Mouse (Mus musculus) CH12.LX (cell line): ENCODE results near the gene Srsf9. TPM values are rescaled to one million over a fixed set of nuclear protein-coding genes. Genes with fewer than 3 reads are reported as not detected.

Experiments
- DNase-seq: peaks from one replicate; pipeline ENCODE4 v3.0.0-alpha.2; 2013; ENCODE audit errors: extremely low read depth
- H3K27ac ChIP-seq: 2 replicates; pipeline ENCODE4 v1.5.1; 2012; ENCODE audit warnings: low read depth, mild to moderate bottlenecking, control low read depth, moderate library complexity; ENCODE audit not compliant: insufficient read depth
- H3K27me3 ChIP-seq: replicated peaks from 2 replicates; pipeline ENCODE3; 2012; ENCODE audit warnings: inconsistent platforms
- H3K36me3 ChIP-seq, 2 experiments: replicated peaks in 1 of 2; 2 replicates each; pipeline versions ENCODE3 to v1.6.1; 2012; ENCODE audit warnings: inconsistent platforms in 1 of 2, low read length in 1 of 2, mild to moderate bottlenecking in 1 of 2, mixed read lengths in 1 of 2, moderate library complexity in 1 of 2; ENCODE audit not compliant: control insufficient read depth in 1 of 2, insufficient read depth in 1 of 2
- H3K4me1 ChIP-seq, 2 experiments: 2 replicates each; pipeline ENCODE4 v1.6.1; 2012; ENCODE audit warnings: inconsistent platforms in 1 of 2, moderate library complexity in 1 of 2; ENCODE audit not compliant: insufficient read depth in 2 of 2, control insufficient read depth in 1 of 2
- H3K4me2 ChIP-seq: 2 replicates; pipeline ENCODE4 v1.6.1; 2012; ENCODE audit warnings: low read depth, mild to moderate bottlenecking, control low read depth; ENCODE audit not compliant: poor library complexity, insufficient read depth, severe bottlenecking
- H3K4me3 ChIP-seq, 3 experiments: fragments of 150-350 bp in 1 of 3; sonication (generic) in 1 of 3; replicated peaks in 1 of 3; 2 replicates each; pipeline versions ENCODE3 to v1.5.1; 2011 to 2012; ENCODE audit warnings: low read depth in 2 of 3, low read length in 2 of 3, mild to moderate bottlenecking in 2 of 3, moderate library complexity in 2 of 3, control low read depth in 1 of 3, improper control_type of control experiment in 1 of 3, inconsistent platforms in 1 of 3, mixed read lengths in 1 of 3; ENCODE audit not compliant: poor library complexity in 1 of 3
- H3K79me2 ChIP-seq: replicated peaks from 2 replicates; pipeline ENCODE4 v1.6.1; 2012; ENCODE audit warnings: mild to moderate bottlenecking, moderate library complexity; ENCODE audit not compliant: control insufficient read depth, poor library complexity, insufficient read depth, severe bottlenecking; ENCODE audit errors: extremely low read depth
- H3K9ac ChIP-seq: 2 replicates; pipeline ENCODE4 v1.6.1; 2012; ENCODE audit warnings: low read depth, mild to moderate bottlenecking, control low read depth, moderate library complexity; ENCODE audit not compliant: insufficient read depth
- H3K9me3 ChIP-seq: replicated peaks from 2 replicates; pipeline ENCODE3; 2012; ENCODE audit warnings: low read length, inconsistent platforms, mixed read lengths
- BHLHE40 ChIP-seq: IDR thresholded peaks from 2 replicates; pipeline ENCODE4 v1.6.1; 2011; ENCODE audit warnings: mild to moderate bottlenecking, low read depth, low read length, improper control_type of control experiment
- CHD1 ChIP-seq: IDR thresholded peaks from 2 replicates; pipeline ENCODE4 v1.6.1; 2012; ENCODE audit warnings: low read depth, low read length, improper control_type of control experiment, inconsistent platforms
- CHD2 ChIP-seq: IDR thresholded peaks from 2 replicates; pipeline ENCODE4 v1.6.1; 2011; ENCODE audit warnings: low read length, improper control_type of control experiment
- CTCF ChIP-seq, 2 experiments: IDR thresholded peaks in 1 of 2; conservative IDR thresholded peaks in 1 of 2; 2 replicates each; pipeline ENCODE4 v1.5.1; 2011 to 2012; ENCODE audit warnings: low read depth in 2 of 2, low read length in 2 of 2, improper control_type of control experiment in 1 of 2, inconsistent platforms in 1 of 2, mild to moderate bottlenecking in 1 of 2, moderate library complexity in 1 of 2
- ETS1 ChIP-seq: conservative IDR thresholded peaks from 2 replicates; pipeline ENCODE4 v1.6.1; 2012; ENCODE audit warnings: low read depth, mild to moderate bottlenecking, inconsistent platforms, low read length, improper control_type of control experiment, moderate library complexity
- GABPA ChIP-seq: IDR thresholded peaks from 2 replicates; pipeline ENCODE4 v1.6.1; 2012; ENCODE audit warnings: low read depth, low read length, improper control_type of control experiment, inconsistent platforms; ENCODE audit not compliant: insufficient replicate concordance
- HCFC1 ChIP-seq: IDR thresholded peaks from 2 replicates; pipeline ENCODE4 v1.6.1; 2012; ENCODE audit warnings: low read depth, mild to moderate bottlenecking, inconsistent platforms, low read length, improper control_type of control experiment
- JUN ChIP-seq: IDR thresholded peaks from 2 replicates; pipeline ENCODE4 v1.6.1; 2011; ENCODE audit warnings: low read depth, mild to moderate bottlenecking, low read length, improper control_type of control experiment, moderate library complexity; ENCODE audit not compliant: insufficient read depth
- MAFK ChIP-seq: IDR thresholded peaks from 2 replicates; pipeline ENCODE4 v1.6.1; 2011; ENCODE audit warnings: low read length, improper control_type of control experiment; ENCODE audit not compliant: insufficient replicate concordance
- MAZ ChIP-seq: IDR thresholded peaks from 2 replicates; pipeline ENCODE4 v1.6.1; 2012; ENCODE audit warnings: low read depth, mild to moderate bottlenecking, inconsistent platforms, low read length, improper control_type of control experiment, moderate library complexity
- MEF2A ChIP-seq: IDR thresholded peaks from 2 replicates; pipeline ENCODE4 v1.6.1; 2014; ENCODE audit warnings: low read depth, mild to moderate bottlenecking, inconsistent platforms, low read length, improper control_type of control experiment, borderline replicate concordance
- MXI1 ChIP-seq: IDR thresholded peaks from 2 replicates; pipeline ENCODE4 v1.6.1; 2011; ENCODE audit warnings: mild to moderate bottlenecking, low read depth, low read length, improper control_type of control experiment
- MYC ChIP-seq: IDR thresholded peaks from 2 replicates; pipeline ENCODE4 v1.6.1; 2011; ENCODE audit warnings: low read depth, mild to moderate bottlenecking, improper control_type of control experiment, low read length
- POLR2A ChIP-seq: IDR thresholded peaks from 2 replicates; pipeline ENCODE4 v1.6.1; 2011; ENCODE audit warnings: low read depth, mild to moderate bottlenecking, improper control_type of control experiment, low read length
- POLR2AphosphoS2 ChIP-seq: IDR thresholded peaks from 2 replicates; pipeline ENCODE4 v1.6.1; 2011; ENCODE audit warnings: low read depth, low read length, improper control_type of control experiment
- RAD21 ChIP-seq: IDR thresholded peaks from 2 replicates; pipeline ENCODE4 v1.6.1; 2011; ENCODE audit warnings: low read depth, mild to moderate bottlenecking, low read length, improper control_type of control experiment, moderate library complexity
- RCOR1 ChIP-seq: conservative IDR thresholded peaks from 2 replicates; pipeline ENCODE4 v1.6.1; 2012; ENCODE audit warnings: low read depth, mild to moderate bottlenecking, inconsistent platforms, low read length, improper control_type of control experiment
- SMC3 ChIP-seq: IDR thresholded peaks from 2 replicates; pipeline ENCODE4 v1.6.1; 2011; ENCODE audit warnings: low read depth, low read length, improper control_type of control experiment
- UBTF ChIP-seq: IDR thresholded peaks from 2 replicates; pipeline ENCODE4 v1.6.1; 2012; ENCODE audit warnings: low read depth, mild to moderate bottlenecking, inconsistent platforms, low read length, improper control_type of control experiment, moderate library complexity
- USF1 ChIP-seq: IDR thresholded peaks from 2 replicates; pipeline ENCODE4 v1.6.1; 2014; ENCODE audit warnings: low read depth, mild to moderate bottlenecking, inconsistent platforms, low read length, improper control_type of control experiment
- USF2 ChIP-seq: conservative IDR thresholded peaks from 2 replicates; pipeline ENCODE4 v1.6.1; 2011; ENCODE audit warnings: low read depth, low read length, improper control_type of control experiment
- ZMIZ1 ChIP-seq: IDR thresholded peaks from 2 replicates; pipeline ENCODE4 v1.6.1; 2012; ENCODE audit warnings: low read depth, mild to moderate bottlenecking, inconsistent platforms, low read length, improper control_type of control experiment
- ZNF384 ChIP-seq: IDR thresholded peaks from 2 replicates; pipeline ENCODE4 v1.6.1; 2012; ENCODE audit warnings: low read depth, low read length, improper control_type of control experiment, inconsistent platforms
- dilution Hi-C: fragments of 300-500 bp; cut with MboI; formaldehyde crosslinking; loops from 2 replicates; pipeline ENCODE4 v1.14.3; 2020; ENCODE audit warnings: low sequenced_read_pairs; ENCODE audit not compliant: extremely low pct_unique_long_range_greater_than_20kb, extremely low pct_ligation_motif_present
- in situ Hi-C: fragments of 300-500 bp; cut with MboI; formaldehyde crosslinking; loops from 3 replicates; pipeline ENCODE4 v1.14.3; 2019; ENCODE audit warnings: low sequenced_read_pairs, low pct_ligation_motif_present, low pct_unique_long_range_greater_than_20kb, mixed read lengths
- polyA plus RNA-seq: library from polyadenylated mRNA; unstranded; fragments of >175 nt; gene quantifications from 2 replicates; pipeline ENCODE4 v1.2.1, GENCODE M21; 2012; ENCODE audit warnings: low read depth; ENCODE audit not compliant: insufficient read length
- total RNA-seq, 2 experiments: library from RNA; depleted of rRNA; stranded (reverse); fragments of 300-350 nt in 1 of 2; fragments of >200 nt in 1 of 2; gene quantifications; 2 replicates each; pipeline ENCODE4 v1.2.3; 2012 to 2014

Gene Srsf9
- total and polyA plus RNA-seq, 3 experiments: 73.4 to 130 (median 117) TPM

- H3K9ac ChIP-seq: peak overlapping the region; percentile 72
- H3K36me3 ChIP-seq: peaks cover 21 to 30% of the 10 kb centered on the region in 2 experiments
- in situ Hi-C loops: loop anchor here (5.0 kb wide), 1 partner anchor 93 kb away; no protein-coding TSS in a partner anchor
- H3K27me3 ChIP-seq: no peaks in the 10 kb centered on the region
- no peak for DNase-seq
- no peak for TF ChIP-seq CHD1
- TF ChIP-seq BHLHE40: no peak
- no peak for TF ChIP-seq POLR2A
- TF ChIP-seq HCFC1: no peak
- TF ChIP-seq USF1: no peak
- H3K4me2 ChIP-seq: peak overlapping the region; percentile 37
- H3K27ac ChIP-seq: peak overlapping the region; percentile 28; the same call in 1 of the 2 replicates
- H3K4me3 ChIP-seq: peak overlapping the region; percentile 70 to 97 (median 83)
- peaks cover 0 to 11% of the 10 kb centered on the region in 2 experiments; a peak in 2 of 4 replicates for H3K4me1 ChIP-seq
- peaks cover 4% of the 10 kb centered on the region for H3K9me3 ChIP-seq
- dilution Hi-C loops: no loop called here
- H3K79me2 ChIP-seq: peaks cover 38% of the 10 kb centered on the region
Measured at GRCm38 (mm10) chr5:115349225-115349555, 22.2 kb downstream of the Srsf9 start.

- dilution Hi-C loops: no loop called here
Measured at GRCm38 (mm10) chr5:115351348-115351747, 24.4 kb downstream of the Srsf9 start.

GRCm38 (mm10) chr5:115355070-115355469, 28.1 kb downstream of the Srsf9 start:
- TF ChIP-seq UBTF: no peak
- TF ChIP-seq MAFK: no peak
- TF ChIP-seq MEF2A: no peak
- TF ChIP-seq RCOR1: no peak
- TF ChIP-seq CHD2: no peak
- TF ChIP-seq CTCF (conservative IDR thresholded peaks at IDR 0.05 in 1 of 2, IDR thresholded peaks at IDR 0.05 in 1 of 2; ENCODE audit: low read depth in 2 of 2, low read length in 2 of 2): no peak
- TF ChIP-seq POLR2AphosphoS2: no peak
- TF ChIP-seq GABPA: no peak
- no peak for TF ChIP-seq MXI1
- TF ChIP-seq RAD21: no peak
- no peak for TF ChIP-seq MAZ
- no peak for TF ChIP-seq BHLHE40
- no peak for TF ChIP-seq JUN
- TF ChIP-seq ETS1: no peak
- no peak for TF ChIP-seq MYC
- TF ChIP-seq USF2: no peak
- TF ChIP-seq ZNF384: no peak
- no peak for TF ChIP-seq USF1
- no peak for TF ChIP-seq SMC3
- H3K9me3 ChIP-seq: peaks cover 4% of the 10 kb centered on the region
- no peak overlapping the region for H3K27ac ChIP-seq
- no peak overlapping the region for H3K9ac ChIP-seq
- no peaks in the 10 kb centered on the region for H3K27me3 ChIP-seq
- in situ Hi-C loops: no loop called here
- no peaks in the 10 kb centered on the region for H3K36me3 ChIP-seq
- no peak for DNase-seq
- peak overlapping the region; percentile 80 for H3K4me2 ChIP-seq
- H3K4me1 ChIP-seq: peaks cover 3 to 8% of the 10 kb centered on the region in 2 experiments; a peak in 3 of 4 replicates
- dilution Hi-C loops: no loop called here
- peaks cover 6% of the 10 kb centered on the region for H3K79me2 ChIP-seq
- H3K4me3 ChIP-seq: no peak overlapping the region

More at GRCm38 (mm10) chr5:115351348-115351747, 24.4 kb downstream of the Srsf9 start:
- in situ Hi-C loops: no loop called here
- Histone ChIP-seq H3K27ac (no peak overlapping the region), H3K4me1 (peaks cover 8 to 10% of the 10 kb centered on the region in 2 experiments), H3K27me3 (no peaks in the 10 kb centered on the region), H3K4me3 (no peak overlapping the region), H3K36me3 (peaks cover 2 to 9% of the 10 kb centered on the region in 2 experiments), H3K79me2 (peaks cover 23% of the 10 kb centered on the region), H3K4me2 (no peak overlapping the region), H3K9ac (no peak overlapping the region), H3K9me3 (peaks cover 4% of the 10 kb centered on the region)
- TF ChIP-seq CTCF (conservative IDR thresholded peaks at IDR 0.05 in 1 of 2, IDR thresholded peaks at IDR 0.05 in 1 of 2; ENCODE audit: low read depth in 2 of 2, low read length in 2 of 2) (peak in 1 of 2 experiments; percentile 19; a peak in 1 of 4 replicates), ZMIZ1 (no peak)
- DNase-seq: no peak
